Mouse (Mus musculus): ENCODE measurements around the gene Omg. TPM values are rescaled to one million over a fixed set of nuclear protein-coding genes. Genes with fewer than 3 reads are reported as not detected.

Gene Omg
- polyA plus RNA-seq, 1 experiment from 2014 or later = 0.14 TPM

- no peak overlapping the region for H3K27ac ChIP-seq (ENCODE audit: low read length)
- WGBS = 90% methylated on average over 6 of the region's 6 CpGs
- no peak for ATAC-seq (ENCODE audit: low FRiP score, low TSS enrichment)
- H3K4me1 ChIP-seq (ENCODE audit: insufficient read depth, low read length) = no peaks in the 10 kb centered on the region
- H3K9ac ChIP-seq (replicated peaks; ENCODE audit: low read length) = no peak overlapping the region
- no peak overlapping the region for H3K4me2 ChIP-seq (replicated peaks; ENCODE audit: low read depth, low read length)
- no peaks in the 10 kb centered on the region for H3K9me3 ChIP-seq (ENCODE audit: low read length)
- H3K36me3 ChIP-seq (ENCODE audit: insufficient read depth, low read length) = peaks cover 7% of the 10 kb centered on the region
- H3K4me3 ChIP-seq (ENCODE audit: low read length) = no peak overlapping the region
- no peaks in the 10 kb centered on the region for H3K27me3 ChIP-seq (ENCODE audit: insufficient read depth, low read length)
Observed at GRCm38 (mm10) chr11:79483392-79483791, 20.5 kb downstream of the Omg start.

- Histone ChIP-seq H3K27me3 (ENCODE audit: insufficient read depth, low read length) (no peaks in the 10 kb centered on the region), H3K27ac (ENCODE audit: low read length) (no peak overlapping the region), H3K9me3 (ENCODE audit: low read length) (no peaks in the 10 kb centered on the region), H3K9ac (replicated peaks; ENCODE audit: low read length) (no peak overlapping the region), H3K36me3 (ENCODE audit: insufficient read depth, low read length) (peaks cover 32% of the 10 kb centered on the region), H3K4me1 (ENCODE audit: insufficient read depth, low read length) (no peaks in the 10 kb centered on the region), H3K4me3 (ENCODE audit: low read length) (no peak overlapping the region), H3K4me2 (replicated peaks; ENCODE audit: low read depth, low read length) (no peak overlapping the region)
- 53% methylated on average over 1 of the region's 1 CpGs for WGBS
- no peak for ATAC-seq (ENCODE audit: low FRiP score, low TSS enrichment)
Observed at GRCm38 (mm10) chr11:79468097-79468496, 35.8 kb downstream of the Omg start.

- no peak overlapping the region for H3K4me3 ChIP-seq (ENCODE audit: low read length)
- 98% methylated on average over 3 of the region's 3 CpGs for WGBS
- H3K36me3 ChIP-seq (ENCODE audit: insufficient read depth, low read length) = peaks cover 22% of the 10 kb centered on the region
- no peaks in the 10 kb centered on the region for H3K27me3 ChIP-seq (ENCODE audit: insufficient read depth, low read length)
- H3K4me1 ChIP-seq (ENCODE audit: insufficient read depth, low read length) = no peaks in the 10 kb centered on the region
- H3K9me3 ChIP-seq (ENCODE audit: low read length) = no peaks in the 10 kb centered on the region
- no peak overlapping the region for H3K4me2 ChIP-seq (replicated peaks; ENCODE audit: low read depth, low read length)
- no peak for ATAC-seq (ENCODE audit: low FRiP score, low TSS enrichment)
- H3K27ac ChIP-seq (ENCODE audit: low read length) = no peak overlapping the region
- no peak overlapping the region for H3K9ac ChIP-seq (replicated peaks; ENCODE audit: low read length)
Observed at GRCm38 (mm10) chr11:79460756-79461450, 43.0 kb downstream of the Omg start.

- 86% methylated on average over 4 of the region's 4 CpGs for WGBS
- Histone ChIP-seq H3K36me3 (ENCODE audit: insufficient read depth, low read length) (peaks cover 22% of the 10 kb centered on the region), H3K9me3 (ENCODE audit: low read length) (no peaks in the 10 kb centered on the region), H3K4me1 (ENCODE audit: insufficient read depth, low read length) (no peaks in the 10 kb centered on the region), H3K4me2 (replicated peaks; ENCODE audit: low read depth, low read length) (no peak overlapping the region), H3K9ac (replicated peaks; ENCODE audit: low read length) (no peak overlapping the region), H3K27ac (ENCODE audit: low read length) (no peak overlapping the region), H3K27me3 (ENCODE audit: insufficient read depth, low read length) (no peaks in the 10 kb centered on the region), H3K4me3 (ENCODE audit: low read length) (no peak overlapping the region)
- ATAC-seq (ENCODE audit: low FRiP score, low TSS enrichment) = no peak
Observed at GRCm38 (mm10) chr11:79459846-79460245, 44.0 kb downstream of the Omg start.

GRCm38 (mm10) chr11:79457928-79458327 lies 46.0 kb downstream of the Omg start:
- H3K36me3 ChIP-seq (ENCODE audit: insufficient read depth, low read length) = peaks cover 30% of the 10 kb centered on the region
- H3K4me1 ChIP-seq (ENCODE audit: insufficient read depth, low read length) = no peaks in the 10 kb centered on the region
- H3K4me2 ChIP-seq (replicated peaks; ENCODE audit: low read depth, low read length) = no peak overlapping the region
- no peaks in the 10 kb centered on the region for H3K27me3 ChIP-seq (ENCODE audit: insufficient read depth, low read length)
- 91% methylated on average over 3 of the region's 3 CpGs for WGBS
- H3K9ac ChIP-seq (replicated peaks; ENCODE audit: low read length) = no peak overlapping the region
- no peak overlapping the region for H3K27ac ChIP-seq (ENCODE audit: low read length)
- no peaks in the 10 kb centered on the region for H3K9me3 ChIP-seq (ENCODE audit: low read length)
- no peak overlapping the region for H3K4me3 ChIP-seq (ENCODE audit: low read length)
- no peak for ATAC-seq (ENCODE audit: low FRiP score, low TSS enrichment)

- no peak for ATAC-seq (ENCODE audit: low FRiP score, low TSS enrichment)
- no peak overlapping the region for H3K27ac ChIP-seq (ENCODE audit: low read length)
- H3K4me3 ChIP-seq (ENCODE audit: low read length) = no peak overlapping the region
- H3K4me1 ChIP-seq (ENCODE audit: insufficient read depth, low read length) = no peaks in the 10 kb centered on the region
- H3K36me3 ChIP-seq (ENCODE audit: insufficient read depth, low read length) = peaks cover 33% of the 10 kb centered on the region; the same call in 1 of the 2 replicates
- H3K9me3 ChIP-seq (ENCODE audit: low read length) = no peaks in the 10 kb centered on the region
- H3K4me2 ChIP-seq (replicated peaks; ENCODE audit: low read depth, low read length) = no peak overlapping the region
- H3K27me3 ChIP-seq (ENCODE audit: insufficient read depth, low read length) = no peaks in the 10 kb centered on the region
- no peak overlapping the region for H3K9ac ChIP-seq (replicated peaks; ENCODE audit: low read length)
Observed at GRCm38 (mm10) chr11:79452966-79453365, 50.9 kb downstream of the Omg start.

Other genes with a start within 250 kb of the Omg start
- gene Wsb1, start 249.4 kb downstream of the Omg start, polyA plus RNA-seq (2015; fragmentation: Nextera tagmentation; extraction: Ambion mirVana) = 366 and 377 TPM in 2 replicates
- not detected in 2 replicates for gene Gm9964, start 207.2 kb downstream of the Omg start, polyA plus RNA-seq (2015; fragmentation: Nextera tagmentation; extraction: Ambion mirVana)
- 6.6 and 7.8 TPM in 2 replicates for gene Nf1, start 164.4 kb downstream of the Omg start, polyA plus RNA-seq (2015; fragmentation: Nextera tagmentation; extraction: Ambion mirVana)
- 0.50 and 0.60 TPM in 2 replicates for gene Evi2b, start 19.7 kb upstream of the Omg start, polyA plus RNA-seq (2015; fragmentation: Nextera tagmentation; extraction: Ambion mirVana)
- 0.51 and 0.56 TPM in 2 replicates for gene Evi2, start 26.5 kb upstream of the Omg start, polyA plus RNA-seq (2015; fragmentation: Nextera tagmentation; extraction: Ambion mirVana)
- 2.3 and 4.0 TPM in 2 replicates for gene Evi2a, start 26.5 kb upstream of the Omg start, polyA plus RNA-seq (2015; fragmentation: Nextera tagmentation; extraction: Ambion mirVana)
- gene Rab11fip4, start 87.1 kb upstream of the Omg start, polyA plus RNA-seq (2015; fragmentation: Nextera tagmentation; extraction: Ambion mirVana) = 11.0 and 11.4 TPM in 2 replicates

Measured in kidney, embryonic 16.5 days (tissue).